Mouse (Mus musculus) liver, postnatal 0 days (tissue): ENCODE data around the gene Dxo.
"Not testable (repeated sequence)": the region's sequence is repeated elsewhere in the genome, so short reads cannot be mapped to it uniquely, and the experiment has no call there.

Experiments
- CTCF ChIP-seq: sonication (generic); IDR thresholded peaks from 2 replicates; pipeline ENCODE4 v1.5.1; 2016; ENCODE audit warnings: antibody characterized with exemption, low read depth
- EP300 ChIP-seq: IDR thresholded peaks from 2 replicates; pipeline ENCODE4 v1.6.1; 2016; ENCODE audit warnings: antibody characterized with exemption, low read depth, mild to moderate bottlenecking

DNA sequence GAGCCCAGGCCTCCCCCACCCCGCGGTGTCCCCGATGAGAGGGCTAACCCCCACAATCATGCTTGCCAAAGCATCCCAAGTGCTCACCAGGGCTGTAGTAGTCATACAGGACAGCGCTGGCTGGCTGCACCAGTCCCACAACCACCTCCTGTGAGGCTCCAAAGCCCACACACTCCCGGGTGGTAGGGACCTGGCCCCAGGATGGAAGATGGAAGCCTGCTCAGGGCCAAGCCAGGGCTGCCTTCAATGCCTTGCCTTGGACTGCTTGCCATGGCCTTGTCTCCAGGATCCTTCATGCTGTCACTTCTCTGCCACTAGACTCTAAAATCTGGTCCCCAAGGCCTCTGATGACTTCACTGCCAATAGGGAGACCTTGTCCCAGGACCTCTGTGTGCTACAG is 26.4 kb upstream of the Dxo start:
- TF ChIP-seq CTCF, EP300: not testable (repeated sequence)
